Comparison of ENCODE assay signal across 23 mouse cellular contexts in the genomic region with DNA sequence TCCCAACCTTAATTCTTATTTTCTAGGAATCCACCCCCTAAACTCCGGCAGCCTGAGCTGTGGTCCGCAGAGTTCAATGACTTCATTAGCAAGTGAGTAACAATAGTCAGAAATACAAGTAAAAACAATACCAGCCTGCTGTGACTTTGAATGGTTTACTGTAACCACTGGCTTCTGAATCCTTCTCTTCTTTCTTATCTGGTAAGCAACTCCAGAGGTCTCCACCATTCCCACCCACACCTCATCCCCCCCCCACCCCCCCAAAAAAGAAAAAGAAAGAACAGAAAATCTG.
DNase-seq lines count a peak whose midpoint lies in the region; ATAC-seq lines count a peak whose summit lies in the region.
"Had no signal": no experiment of that assay in that cellular context is flagged by ENCODE, and none has a peak within 500 bp of the region (broad histone marks: within the 10 kb centered on the region; RNA-seq: fewer than 3 reads in every experiment).

No protein-coding gene starts in this region.

- intact Hi-C loops in gastrocnemius, postnatal 36 days (cut with DNase I), result no loop called here

- no peaks in the 10 kb centered on the region for H3K27me3 ChIP-seq in midbrain, embryonic 12.5 days
- H3K27me3 ChIP-seq in midbrain, embryonic 11.5 days (ENCODE audit: control insufficient read depth, insufficient read depth, low read length), result no peaks in the 10 kb centered on the region
- no peaks in the 10 kb centered on the region for H3K27me3 ChIP-seq in forebrain, embryonic 13.5 days
- H3K27me3 ChIP-seq in hindbrain, embryonic 16.5 days (replicated peaks; ENCODE audit: control insufficient read depth, insufficient read depth, low read length), result no peaks in the 10 kb centered on the region
- H3K27me3 ChIP-seq in neural tube, embryonic 15.5 days (replicated peaks), result no peaks in the 10 kb centered on the region
- H3K27me3 ChIP-seq: CH12.LX; heart, embryonic 13.5 days; intestine, embryonic 15.5 days had no signal

- no peak overlapping the region for H3K4me3 ChIP-seq in midbrain, embryonic 12.5 days
- H3K4me3 ChIP-seq in midbrain, embryonic 11.5 days (ENCODE audit: low read depth, low read length), result no peak overlapping the region
- H3K4me3 ChIP-seq in forebrain, embryonic 13.5 days, result no peak overlapping the region
- H3K4me3 ChIP-seq in hindbrain, embryonic 16.5 days (ENCODE audit: low read length), result no peak overlapping the region
- no peak overlapping the region for H3K4me3 ChIP-seq in neural tube, embryonic 15.5 days (replicated peaks)
- H3K4me3 ChIP-seq: heart, embryonic 13.5 days; intestine, embryonic 15.5 days; left cerebral cortex, adult 2 months; limb, embryonic 10.5 days; myocyte had no signal

- no peaks in the 10 kb centered on the region for H3K9me3 ChIP-seq in midbrain, embryonic 12.5 days
- no peaks in the 10 kb centered on the region for H3K9me3 ChIP-seq in midbrain, embryonic 11.5 days (ENCODE audit: control insufficient read depth, low read length)
- no peaks in the 10 kb centered on the region for H3K9me3 ChIP-seq in forebrain, embryonic 13.5 days (replicated peaks)
- H3K9me3 ChIP-seq in hindbrain, embryonic 16.5 days (ENCODE audit: control insufficient read depth, low read length), result no peaks in the 10 kb centered on the region
- no peaks in the 10 kb centered on the region for H3K9me3 ChIP-seq in neural tube, embryonic 15.5 days (replicated peaks)
- H3K9me3 ChIP-seq: heart, embryonic 13.5 days; intestine, embryonic 15.5 days; limb, embryonic 10.5 days had no signal

- DNase-seq in midbrain, embryonic 11.5 days (ENCODE audit: low spot score, missing footprints), result no peak
- no peak for DNase-seq in adrenal gland, postnatal 10 days
- DNase-seq in gastrocnemius, postnatal 36 days, result no peak
- DNase-seq: adrenal gland, adult 8-10 months; gastrocnemius, postnatal 10 days; heart, adult 18-20 months; heart, postnatal 36 days; kidney, adult 9 months; kidney, postnatal 25 days; layer of hippocampus, adult 9-11 months; liver, postnatal 0 days; lung, postnatal 10 days had no signal

- H3K9ac ChIP-seq in midbrain, embryonic 12.5 days (replicated peaks), result no peak overlapping the region
- no peak overlapping the region for H3K9ac ChIP-seq in midbrain, embryonic 11.5 days (ENCODE audit: low read length)
- no peak overlapping the region for H3K9ac ChIP-seq in forebrain, embryonic 13.5 days
- no peak overlapping the region; the same call in 1 of the 2 replicates for H3K9ac ChIP-seq in hindbrain, embryonic 16.5 days (ENCODE audit: low read depth, low read length)
- H3K9ac ChIP-seq in neural tube, embryonic 15.5 days (replicated peaks), result no peak overlapping the region
- H3K9ac ChIP-seq: heart, embryonic 13.5 days; intestine, embryonic 15.5 days; liver, postnatal 0 days had no signal

- H3K4me1 ChIP-seq in midbrain, embryonic 12.5 days, result peaks cover 5% of the 10 kb centered on the region; the same call in 1 of the 2 replicates
- no peaks in the 10 kb centered on the region for H3K4me1 ChIP-seq in midbrain, embryonic 11.5 days (ENCODE audit: control insufficient read depth, insufficient read depth, low read length)
- peaks cover 23% of the 10 kb centered on the region for H3K4me1 ChIP-seq in forebrain, embryonic 13.5 days
- no peaks in the 10 kb centered on the region; the same call in 1 of the 2 replicates for H3K4me1 ChIP-seq in hindbrain, embryonic 16.5 days (ENCODE audit: control insufficient read depth, insufficient read depth, low read depth, low read length)
- peaks cover 4% of the 10 kb centered on the region; the same call in 1 of the 2 replicates for H3K4me1 ChIP-seq in neural tube, embryonic 15.5 days
- H3K4me1 ChIP-seq: heart, embryonic 13.5 days; intestine, embryonic 15.5 days; limb, embryonic 10.5 days had no signal

- no peaks in the 10 kb centered on the region for H3K36me3 ChIP-seq in midbrain, embryonic 12.5 days
- no peaks in the 10 kb centered on the region for H3K36me3 ChIP-seq in midbrain, embryonic 11.5 days (ENCODE audit: control insufficient read depth, insufficient read depth, low read length)
- H3K36me3 ChIP-seq in forebrain, embryonic 13.5 days (ENCODE audit: poor library complexity, severe bottlenecking), result no peaks in the 10 kb centered on the region
- H3K36me3 ChIP-seq in hindbrain, embryonic 16.5 days (ENCODE audit: control insufficient read depth, insufficient read depth, low read length), result no peaks in the 10 kb centered on the region
- no peaks in the 10 kb centered on the region for H3K36me3 ChIP-seq in neural tube, embryonic 15.5 days
- H3K36me3 ChIP-seq: heart, embryonic 13.5 days; intestine, embryonic 15.5 days; limb, embryonic 10.5 days had no signal

- WGBS in midbrain, embryonic 12.5 days, result 24% methylated on average over 2 of the region's 2 CpGs
- 21% methylated on average over 2 of the region's 2 CpGs for WGBS in midbrain, embryonic 11.5 days
- WGBS in forebrain, embryonic 13.5 days, result 5% methylated on average over 2 of the region's 2 CpGs
- WGBS in hindbrain, embryonic 16.5 days, result 10% methylated on average over 2 of the region's 2 CpGs
- WGBS in neural tube, embryonic 15.5 days, result 12% methylated on average over 2 of the region's 2 CpGs

- peak; percentile 44; the same call in 1 of the 2 replicates for ATAC-seq in midbrain, embryonic 12.5 days (ENCODE audit: low FRiP score, low read depth)
- no peak for ATAC-seq in midbrain, embryonic 11.5 days (ENCODE audit: low FRiP score)
- no peak for ATAC-seq in forebrain, embryonic 13.5 days
- peak; percentile 40; the same call in 1 of the 2 replicates for ATAC-seq in hindbrain, embryonic 16.5 days
- no peak for ATAC-seq in neural tube, embryonic 15.5 days (ENCODE audit: low FRiP score)
- ATAC-seq: intestine, embryonic 15.5 days; liver, postnatal 0 days had no signal

- no peak overlapping the region for H3K27ac ChIP-seq in midbrain, embryonic 12.5 days (replicated peaks)
- no peak overlapping the region for H3K27ac ChIP-seq in midbrain, embryonic 11.5 days (ENCODE audit: low read depth, low read length)
- H3K27ac ChIP-seq in forebrain, embryonic 13.5 days, result peak overlapping the region; percentile 88
- H3K27ac ChIP-seq in hindbrain, embryonic 16.5 days (ENCODE audit: low read depth, low read length), result no peak overlapping the region; the same call in 1 of the 2 replicates
- peak overlapping the region; percentile 71 for H3K27ac ChIP-seq in neural tube, embryonic 15.5 days (replicated peaks)
- H3K27ac ChIP-seq: heart, embryonic 13.5 days; intestine, embryonic 15.5 days; left cerebral cortex, adult 2 months; limb, embryonic 10.5 days; stomach, postnatal 0 days had no signal

- no peak overlapping the region for H3K4me2 ChIP-seq in midbrain, embryonic 12.5 days (replicated peaks)
- no peak overlapping the region for H3K4me2 ChIP-seq in midbrain, embryonic 11.5 days
- H3K4me2 ChIP-seq in forebrain, embryonic 13.5 days, result 0 out of 2 replicates have a peak overlapping the region, but pooled peaks have one; percentile 32
- H3K4me2 ChIP-seq in hindbrain, embryonic 16.5 days (ENCODE audit: low read length), result no peak overlapping the region
- no peak overlapping the region for H3K4me2 ChIP-seq in neural tube, embryonic 15.5 days
- H3K4me2 ChIP-seq: heart, embryonic 13.5 days; intestine, embryonic 15.5 days had no signal

Comparison
In these comparisons a context has a peak if more than half of its experiments do, and no peak if none do; other contexts are left out.
1. ATAC-seq: peak in midbrain, embryonic 12.5 days (single experiment) and hindbrain, embryonic 16.5 days (single experiment); none in midbrain, embryonic 11.5 days (single experiment), forebrain, embryonic 13.5 days (single experiment) and neural tube, embryonic 15.5 days (single experiment).
2. H3K27ac ChIP-seq: peak in forebrain, embryonic 13.5 days (single experiment) and neural tube, embryonic 15.5 days (single experiment); none in midbrain, embryonic 12.5 days (single experiment), midbrain, embryonic 11.5 days (single experiment) and hindbrain, embryonic 16.5 days (single experiment).